Mouse (Mus musculus) kidney, postnatal 25 days (tissue): ENCODE data around the gene Abi2.
"Not testable (repeated sequence)": the region's sequence is repeated elsewhere in the genome, so short reads cannot be mapped to it uniquely, and the experiment has no call there.

Source experiments
- DNase-seq, 2 experiments: peaks; one replicate each; pipeline ENCODE4 v3.0.0; 2021; ENCODE audit warnings: mixed read lengths in 2 of 2

The Abi2 gene

DNA sequence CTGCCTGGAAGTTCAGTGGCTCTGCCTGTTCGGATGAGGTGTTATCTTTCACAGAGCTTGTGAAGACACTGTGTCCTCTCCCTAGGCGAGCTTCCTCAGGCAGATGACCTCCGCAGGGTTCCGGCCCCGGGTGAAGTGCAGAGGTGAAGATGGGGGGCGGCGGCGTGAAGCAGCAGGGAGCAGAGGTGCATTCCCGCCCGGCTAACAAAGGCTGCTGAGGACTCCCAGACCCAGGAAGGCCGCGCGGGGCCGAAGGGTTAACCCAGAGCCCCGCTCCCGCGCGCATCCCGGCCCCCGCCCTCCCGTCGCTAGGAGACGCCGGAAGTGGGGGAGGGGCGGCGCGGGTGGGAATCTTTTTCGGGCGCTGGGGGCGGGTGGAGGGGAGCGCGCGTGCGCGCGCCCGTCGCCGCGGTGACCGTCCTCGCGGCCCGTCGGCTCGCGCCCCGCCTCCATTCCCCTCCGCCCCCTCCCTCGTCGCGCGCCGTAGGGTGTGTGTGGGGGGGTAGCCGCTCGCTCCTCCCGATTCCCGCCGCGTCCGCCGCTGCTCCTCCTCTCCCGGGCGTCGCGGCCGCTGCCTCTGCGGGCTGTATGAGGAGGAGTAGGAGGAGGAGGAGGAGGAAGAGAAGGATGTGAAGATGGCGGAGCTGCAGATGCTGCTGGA lies at the start of gene Abi2:
Gene Abi2, plus strand, starts transcription at position 452 of the 661 bp plus-strand sequence.
- peak; percentile 94 to 95 for DNase-seq

DNA sequence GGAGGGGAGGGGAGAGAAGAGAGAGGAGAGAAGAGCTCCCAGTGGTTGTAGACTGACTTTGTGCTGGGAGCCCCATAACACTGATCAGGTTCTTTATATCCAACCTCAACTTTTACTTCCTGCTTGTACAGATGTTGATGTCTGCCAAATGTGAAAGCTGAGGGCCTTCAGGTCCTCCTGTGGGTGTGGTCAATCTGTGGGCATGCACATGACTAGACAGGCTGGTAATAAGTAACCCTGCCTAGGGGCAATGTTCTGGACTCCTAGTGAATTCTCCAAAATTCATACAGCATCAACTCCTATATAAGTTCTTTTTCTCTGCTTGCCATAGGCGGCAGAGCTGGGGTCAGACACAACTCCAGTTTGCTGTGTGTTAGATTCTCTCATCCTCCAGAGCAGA lies 47.8 kb upstream of the Abi2 start:
- peak in 1 of 2 experiments; percentile 9 for DNase-seq

DNA sequence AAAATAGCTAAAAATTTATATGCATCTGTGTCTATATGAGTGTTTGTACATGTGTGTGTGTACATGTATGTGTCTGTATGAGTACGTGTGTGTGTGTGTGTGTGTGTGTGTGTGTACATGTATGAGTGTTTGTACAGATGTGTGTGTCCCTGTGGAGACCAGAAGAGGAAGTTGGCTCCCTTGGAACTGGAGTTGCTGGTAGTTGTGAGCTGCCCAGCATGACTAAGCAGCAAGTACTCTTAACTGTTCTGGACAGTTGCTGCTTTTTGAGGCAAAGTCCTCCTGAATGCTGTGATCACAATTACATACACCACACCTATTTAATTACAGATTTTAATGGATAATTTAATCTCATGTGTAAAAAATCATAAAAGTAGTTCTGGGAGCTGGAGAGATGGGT lies 32.9 kb upstream of the Abi2 start:
- DNase-seq = no peak

DNA sequence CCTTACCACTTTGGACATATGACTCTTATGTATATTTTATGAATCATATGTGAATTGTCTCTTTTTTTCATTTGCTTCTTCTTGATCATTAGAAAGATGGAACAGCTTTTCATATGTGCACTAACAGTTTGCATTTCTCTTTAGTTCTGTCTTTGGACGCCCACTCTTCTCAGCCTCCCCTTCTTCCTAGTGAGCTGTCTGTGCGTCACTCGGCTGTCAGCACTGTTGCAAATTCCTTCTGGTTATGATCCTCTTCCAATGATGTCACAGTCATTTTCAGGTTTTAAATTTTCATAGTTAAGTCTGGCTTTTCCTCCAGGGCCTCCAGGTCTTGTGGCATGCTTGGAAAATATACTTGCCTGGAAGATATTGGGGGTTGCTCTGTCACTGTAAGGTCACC lies 27.5 kb upstream of the Abi2 start:
- no peak for DNase-seq

DNA sequence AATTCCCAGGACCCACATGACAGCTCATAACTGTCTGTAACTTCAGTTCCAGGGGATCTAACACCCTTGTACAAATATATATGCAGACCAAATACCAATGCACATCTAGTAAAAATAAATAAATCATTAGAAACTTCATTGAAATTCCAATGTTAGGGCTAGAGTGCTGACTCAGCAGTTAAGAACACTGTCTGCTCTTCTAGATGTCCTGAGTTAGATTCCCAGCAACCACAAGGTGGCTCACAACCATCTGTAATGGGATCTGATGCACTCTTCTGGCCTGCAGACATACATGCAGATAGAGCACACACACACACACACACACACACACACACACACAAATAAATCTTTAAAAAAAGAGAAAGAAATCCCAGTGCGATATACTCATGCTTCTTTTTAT lies 4.6 kb upstream of the Abi2 start:
- peak; percentile 41 to 45 for DNase-seq

DNA sequence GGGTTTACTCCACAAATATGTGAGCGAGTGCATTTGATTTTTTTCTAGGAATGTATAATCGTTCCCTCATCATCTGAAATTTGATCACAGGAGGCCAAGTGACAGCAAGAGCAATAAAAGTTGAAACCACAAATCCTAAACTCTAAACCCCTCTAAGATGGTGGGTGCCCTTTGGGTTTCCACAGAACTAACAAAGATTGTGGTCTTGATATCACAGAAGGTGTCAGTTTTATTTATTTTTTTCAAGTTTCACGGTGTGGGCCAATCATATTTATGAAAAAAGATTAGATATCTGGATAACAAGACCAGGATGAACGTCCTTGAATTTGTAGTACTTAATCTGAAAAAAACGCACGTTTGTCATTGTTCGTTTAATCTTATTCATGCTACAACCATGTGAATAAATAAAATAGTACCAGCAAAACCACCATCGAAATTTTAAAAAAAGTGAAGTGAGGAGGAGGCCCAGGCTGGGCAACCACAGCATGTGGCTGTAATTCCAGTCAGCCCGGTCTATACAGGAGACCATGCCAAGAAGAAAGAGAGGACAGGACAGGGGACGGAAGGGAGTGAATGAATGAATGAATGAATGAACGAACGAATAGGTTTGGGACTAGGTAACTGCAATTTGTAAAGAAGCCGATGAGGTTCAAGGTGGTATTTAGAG lies 785 bp upstream of the Abi2 start:
- DNase-seq = no peak

DNA sequence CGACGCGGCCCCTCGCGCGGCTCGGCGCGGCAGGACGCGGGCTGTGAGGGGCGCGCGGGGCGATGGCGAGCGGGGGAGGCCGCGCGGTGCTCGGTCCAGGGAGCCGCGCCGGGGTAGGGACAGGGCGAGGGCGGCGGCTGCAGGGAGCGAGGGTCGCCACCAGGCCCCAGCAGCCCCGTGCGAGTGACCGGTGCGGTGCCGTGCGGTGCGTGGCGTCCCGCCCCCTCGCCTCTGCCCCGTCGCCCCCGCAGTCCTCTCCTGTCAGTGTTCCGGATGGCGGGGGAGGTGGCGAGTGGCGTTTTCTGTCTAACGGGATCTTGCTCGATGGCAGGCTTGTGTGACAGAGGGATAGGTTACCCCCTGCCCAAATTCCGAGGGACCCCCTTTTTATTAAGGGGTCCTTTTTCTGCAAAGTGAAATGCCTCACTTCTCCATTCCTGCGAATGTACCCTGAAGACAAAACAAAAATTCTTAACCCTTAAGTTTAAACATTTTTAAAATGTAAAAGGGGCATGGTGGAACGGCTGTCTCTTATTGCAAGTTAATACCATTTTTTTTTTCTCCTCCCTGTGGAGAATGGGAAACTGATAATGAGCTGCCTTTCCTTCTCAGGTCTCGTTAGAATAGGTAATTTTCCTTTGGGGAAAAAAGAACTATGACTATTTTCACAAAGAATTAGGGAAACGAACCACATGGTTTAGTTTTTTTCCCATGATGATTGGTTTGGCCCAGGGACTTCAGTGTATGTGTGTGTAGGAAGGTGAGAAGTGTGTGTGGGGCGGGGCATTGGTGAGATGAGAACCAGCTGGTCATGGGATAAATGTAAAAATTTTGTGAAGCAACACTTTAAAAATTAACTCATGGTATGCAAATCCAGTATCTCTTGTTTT lies 754 bp downstream of the Abi2 start:
- DNase-seq = peak; percentile 35 to 62

DNA sequence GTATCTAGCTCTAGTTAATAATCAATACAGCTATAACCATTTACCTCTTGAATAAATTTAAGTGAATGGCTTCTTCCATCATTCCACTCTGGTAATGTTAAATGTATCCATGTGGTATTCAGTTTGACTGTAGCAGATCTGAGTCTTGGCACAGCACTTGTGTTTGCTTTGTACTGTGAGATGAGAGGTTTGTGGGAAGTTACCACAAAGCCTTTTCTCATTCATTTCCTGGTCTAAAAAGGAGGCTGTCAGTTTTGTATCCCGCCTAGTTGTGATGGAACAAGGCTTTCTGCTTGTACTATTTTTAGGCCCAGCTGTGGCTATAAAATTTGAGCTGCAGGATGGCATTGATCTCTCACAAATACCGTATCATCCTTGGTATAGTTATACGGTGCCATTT lies 7.3 kb downstream of the Abi2 start:
- no peak for DNase-seq

DNA sequence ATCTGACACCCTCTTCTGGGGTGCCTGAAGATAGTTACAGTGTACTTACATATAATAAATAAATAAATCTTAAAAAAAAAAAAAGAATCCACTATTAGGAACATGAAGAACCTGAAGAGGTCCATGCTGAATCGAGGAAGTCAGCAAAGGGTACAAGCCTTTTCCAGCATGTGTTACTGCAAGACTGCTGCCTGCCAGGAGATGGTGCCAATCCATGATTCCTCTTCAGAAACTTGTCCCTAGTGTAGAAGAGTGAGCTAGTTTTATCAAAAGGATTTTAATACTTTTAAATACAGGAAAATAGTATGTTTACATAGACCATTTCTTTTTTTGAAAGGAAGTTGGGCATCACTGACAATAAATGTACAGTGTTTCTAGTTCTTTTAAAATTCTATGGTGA lies 14.5 kb downstream of the Abi2 start:
- no peak for DNase-seq

DNA sequence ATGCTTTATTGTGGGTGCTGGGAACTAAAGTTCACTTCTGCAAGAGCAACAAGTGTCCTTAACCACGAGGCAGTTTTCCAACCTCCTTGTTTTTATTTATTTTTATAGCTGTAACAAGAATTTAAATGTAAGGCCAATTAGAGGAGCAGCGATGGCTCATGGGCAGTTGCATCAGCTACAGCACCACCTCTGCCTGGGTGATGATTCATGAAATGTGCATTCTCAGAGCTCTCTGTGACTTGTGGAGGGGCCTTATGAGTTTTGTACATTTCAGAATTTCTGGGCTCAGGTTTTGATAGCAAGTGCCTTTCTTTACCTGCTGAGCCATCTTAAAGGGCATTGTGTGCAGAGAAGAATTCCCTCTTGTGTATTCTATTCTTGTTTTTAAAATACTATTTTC lies 18.9 kb downstream of the Abi2 start:
- no peak for DNase-seq

DNA sequence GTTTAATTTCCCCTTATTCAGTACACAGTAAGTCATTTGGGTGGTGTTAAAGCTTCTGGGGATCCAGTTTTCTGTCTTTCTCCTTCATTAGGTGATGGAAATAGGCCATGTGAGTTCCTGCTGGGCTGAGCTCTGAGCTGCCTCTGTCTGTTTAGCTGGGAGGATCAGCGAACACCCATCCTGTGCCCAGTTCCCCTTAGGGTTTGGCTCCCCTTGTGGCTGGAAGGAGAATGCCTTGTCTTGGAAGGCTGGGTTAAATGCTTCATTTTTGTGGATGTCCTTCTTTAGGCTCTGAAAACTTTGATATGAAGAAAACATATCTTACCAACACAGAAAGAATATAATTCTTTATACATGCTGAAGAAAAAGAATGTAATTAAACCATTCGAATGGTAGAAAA lies 19.5 kb downstream of the Abi2 start:
- peak; percentile 28 to 44 for DNase-seq

DNA sequence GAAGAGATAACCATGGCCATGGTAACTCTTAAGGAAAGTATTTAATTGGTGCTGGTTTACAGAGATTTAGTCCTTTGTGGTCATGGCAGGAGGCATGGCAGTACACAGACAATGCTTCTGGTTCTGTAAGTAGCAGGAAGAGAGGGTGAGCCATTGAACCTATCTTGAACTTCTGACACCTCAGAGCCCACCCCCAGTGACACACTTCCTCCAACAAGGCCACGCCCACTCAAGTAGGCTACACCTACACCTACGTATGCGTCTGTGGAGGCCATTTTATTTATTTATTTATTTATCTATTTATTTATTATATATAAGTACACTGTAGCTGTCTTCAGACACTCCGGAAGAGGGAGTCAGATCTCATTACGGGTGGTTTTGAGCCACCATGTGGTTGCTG lies 22.1 kb downstream of the Abi2 start:
- DNase-seq = no peak

DNA sequence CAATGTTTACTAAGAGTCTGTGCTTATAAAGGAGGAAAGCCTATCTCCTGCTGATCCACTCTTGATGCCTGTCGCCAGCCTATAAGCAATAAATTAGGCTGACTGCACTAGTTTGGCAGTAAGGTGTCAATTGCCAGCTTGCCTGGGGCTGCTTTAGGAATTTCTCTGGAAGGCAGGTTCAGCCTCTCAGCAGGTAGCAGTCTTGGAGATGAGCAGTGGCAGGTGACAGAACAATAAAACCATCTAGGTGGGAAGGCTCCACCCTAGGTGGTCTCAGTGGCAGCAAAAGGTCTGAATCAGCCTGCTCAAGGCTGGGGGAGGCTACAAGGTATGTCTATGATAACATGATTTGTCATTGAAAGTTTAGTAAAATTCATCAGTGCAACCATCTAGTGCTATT lies 23.1 kb downstream of the Abi2 start:
- DNase-seq = no peak

DNA sequence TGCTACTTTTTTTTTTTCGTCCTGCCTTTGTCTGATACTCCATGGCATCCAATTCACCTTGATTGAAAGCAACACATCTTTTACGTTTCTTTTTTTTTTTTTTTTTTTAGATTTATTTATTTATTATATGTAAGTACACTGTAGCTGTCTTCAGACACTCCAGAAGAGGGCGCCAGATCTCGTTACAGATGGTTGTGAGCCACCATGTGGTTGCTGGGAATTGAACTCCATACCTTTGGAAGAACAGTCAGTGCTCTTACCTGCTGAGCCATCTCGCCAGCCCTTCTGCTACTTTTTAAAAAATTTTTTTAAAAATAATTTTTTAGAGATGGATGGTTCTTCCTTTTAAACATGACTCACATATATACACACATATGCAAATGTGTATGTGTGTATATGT lies 32.0 kb downstream of the Abi2 start:
- DNase-seq = not testable (repeated sequence)

DNA sequence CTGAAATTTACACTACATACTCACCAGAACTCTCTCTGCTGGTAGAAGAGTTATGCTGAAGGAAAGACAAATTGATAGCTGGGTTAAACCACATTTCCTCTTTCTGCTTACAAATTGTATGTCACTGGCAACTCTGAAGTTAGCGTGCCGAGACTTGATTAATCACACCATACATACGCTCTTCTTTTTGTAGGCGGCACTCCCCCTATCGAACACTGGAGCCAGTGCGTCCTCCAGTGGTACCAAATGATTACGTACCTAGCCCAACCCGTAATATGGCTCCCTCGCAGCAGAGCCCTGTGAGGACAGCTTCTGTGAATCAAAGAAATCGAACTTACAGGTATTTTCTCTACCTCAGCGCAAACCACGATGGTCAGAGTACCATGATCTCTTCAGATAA lies 37.6 kb downstream of the Abi2 start:
- DNase-seq = no peak

DNA sequence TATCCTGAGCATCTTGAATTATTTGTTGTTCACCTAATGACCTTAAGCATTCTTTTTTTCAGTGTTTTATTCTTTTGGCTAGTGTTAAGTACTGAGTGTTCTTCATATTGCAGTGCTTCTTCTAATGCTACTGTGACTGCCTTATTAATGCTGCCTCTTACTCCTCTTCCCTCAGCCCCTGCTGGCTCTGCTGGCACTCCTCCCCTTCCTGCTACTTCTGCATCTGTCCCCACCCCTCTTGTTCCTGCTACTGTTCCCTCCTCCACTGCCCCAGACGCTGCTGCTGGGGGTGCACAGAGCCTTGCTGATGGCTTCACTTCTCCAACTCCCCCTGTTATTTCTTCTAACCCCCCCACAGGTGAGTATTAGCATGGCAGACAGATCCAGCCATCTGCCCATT lies 40.5 kb downstream of the Abi2 start:
- no peak for DNase-seq

DNA sequence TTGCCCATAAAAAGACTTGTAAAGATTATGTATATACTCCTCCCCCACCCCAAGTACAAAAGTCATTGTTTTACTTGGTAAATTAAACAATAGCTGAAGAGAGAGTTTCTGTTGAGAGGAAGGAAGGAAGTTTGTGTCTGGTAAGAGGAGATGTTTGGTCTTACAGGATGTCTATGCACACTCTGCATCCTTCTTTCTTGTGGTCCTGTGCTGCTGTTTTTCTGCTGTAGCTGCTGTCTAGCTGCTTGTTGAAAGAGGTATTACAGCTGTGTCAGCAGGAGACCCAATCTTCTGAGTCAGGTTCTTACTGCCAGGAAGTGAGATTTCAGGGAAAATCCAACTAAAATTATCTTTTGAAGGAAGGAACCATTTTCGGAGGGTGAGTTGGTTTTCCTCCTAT lies 51.2 kb downstream of the Abi2 start:
- no peak for DNase-seq

DNA sequence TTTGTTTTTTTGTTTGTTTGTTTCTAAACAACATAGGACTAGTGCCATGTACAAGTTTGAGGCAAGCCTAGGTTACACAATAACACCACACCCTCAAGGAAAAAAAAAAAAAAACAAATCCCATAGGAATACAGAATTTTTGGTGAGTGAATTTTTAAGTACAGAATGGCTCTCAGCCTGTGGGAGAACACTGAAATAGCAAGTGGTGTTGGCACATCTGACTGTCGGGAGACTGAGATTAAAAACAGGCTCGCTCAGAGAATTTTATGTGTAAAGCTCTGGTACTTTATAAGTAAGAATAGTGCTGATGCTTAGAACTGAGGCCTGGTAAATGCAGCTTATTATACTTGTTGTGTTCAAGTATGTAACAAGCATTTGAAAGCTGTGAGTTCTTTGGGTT lies 60.1 kb downstream of the Abi2 start:
- no peak for DNase-seq

DNA sequence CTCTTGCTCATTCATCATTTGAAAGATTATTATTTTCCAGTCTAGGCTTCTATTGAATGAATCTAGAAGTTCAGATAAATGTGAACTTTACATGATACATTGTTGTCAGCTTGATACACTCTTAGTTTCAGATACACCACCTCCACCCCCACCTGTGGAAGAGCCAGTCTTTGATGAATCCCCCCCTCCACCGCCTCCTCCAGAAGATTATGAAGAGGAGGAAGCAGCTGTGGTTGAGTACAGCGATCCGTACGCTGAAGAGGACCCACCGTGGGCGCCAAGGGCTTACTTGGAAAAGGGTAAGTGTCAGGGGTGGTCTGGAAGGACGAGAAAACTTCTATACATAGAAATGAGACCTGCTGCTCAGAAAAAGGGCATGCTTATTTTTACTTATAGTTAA lies 61.1 kb downstream of the Abi2 start:
- DNase-seq = no peak

DNA sequence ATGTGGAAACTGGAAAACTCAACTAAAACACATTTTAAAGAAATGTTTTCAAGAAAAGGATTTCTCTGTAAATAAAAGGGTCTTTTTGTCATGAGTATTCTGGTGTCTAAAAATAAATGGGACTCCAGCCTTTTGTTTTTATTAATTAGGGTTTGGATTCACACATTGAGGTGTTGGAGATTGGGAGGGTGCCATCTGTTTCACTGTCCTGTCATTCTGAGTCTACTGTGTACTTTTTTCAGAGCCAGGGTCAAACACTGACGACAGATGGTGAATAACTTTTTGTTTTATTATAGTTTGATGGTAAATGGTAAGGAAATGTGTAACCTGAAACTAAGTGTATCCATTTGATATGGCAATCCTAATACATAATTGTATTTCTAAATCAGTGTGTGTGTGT lies 72.1 kb downstream of the Abi2 start:
- DNase-seq = no peak

DNA sequence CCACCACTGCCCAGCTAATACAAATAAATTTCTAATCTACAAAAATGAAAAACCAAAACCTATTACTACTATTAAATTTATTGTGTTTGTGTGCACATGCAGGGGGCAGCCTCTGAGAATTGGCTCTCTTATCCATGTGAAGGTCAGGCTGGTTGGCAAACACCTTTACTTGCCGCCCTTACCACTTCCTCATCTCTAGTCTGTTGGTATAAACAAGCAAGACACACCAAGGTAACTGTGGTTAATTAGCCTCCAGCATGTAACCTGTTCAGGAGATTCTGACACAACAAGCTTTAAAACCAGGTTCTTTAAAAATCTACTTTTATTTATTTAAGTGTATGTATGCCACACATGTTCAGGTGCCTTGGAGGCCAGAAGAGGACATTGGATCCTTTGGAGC lies 73.5 kb downstream of the Abi2 start:
- no peak for DNase-seq

DNA sequence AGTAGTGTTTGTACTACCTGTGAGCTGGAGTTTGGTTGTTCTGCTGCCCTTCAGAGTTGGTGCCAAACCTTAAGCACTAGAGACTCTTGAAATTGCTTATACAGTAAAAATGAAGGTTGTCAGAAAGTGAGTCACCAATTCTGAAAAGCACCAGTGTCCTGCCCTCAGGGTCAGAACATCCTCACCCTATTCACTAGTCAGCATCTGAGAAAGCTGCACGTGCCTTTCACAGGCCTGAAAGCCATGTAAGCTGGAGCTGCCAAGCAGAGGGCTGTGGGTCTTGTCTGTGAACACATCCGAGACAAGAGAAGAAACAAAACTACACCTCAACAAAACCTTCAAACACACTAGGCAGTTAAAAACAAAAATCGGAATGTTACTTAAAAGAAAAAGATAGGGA lies 76.2 kb downstream of the Abi2 start:
- peak in 1 of 2 experiments; percentile 34 for DNase-seq

DNA sequence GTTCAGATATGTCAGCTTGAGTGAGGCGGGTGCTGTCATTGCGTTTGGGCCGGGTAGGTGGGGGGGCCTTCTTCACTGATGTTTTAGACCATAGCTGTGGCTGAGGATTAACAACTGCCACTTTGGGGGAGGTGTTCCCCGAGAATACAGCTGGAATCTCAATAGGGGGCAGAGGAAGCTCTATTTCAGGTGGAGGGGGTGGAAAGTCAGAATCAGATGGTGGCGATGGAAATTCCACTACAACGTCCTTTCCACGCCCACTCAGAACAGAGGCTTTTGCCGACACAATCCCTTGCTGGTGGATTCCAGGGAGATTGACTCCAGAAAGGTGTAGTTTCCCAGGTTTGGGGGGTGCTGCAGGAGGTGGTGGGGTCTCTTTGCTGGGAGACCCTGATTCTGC lies 79.2 kb downstream of the Abi2 start:
- peak in 1 of 2 experiments; percentile 30 for DNase-seq

DNA sequence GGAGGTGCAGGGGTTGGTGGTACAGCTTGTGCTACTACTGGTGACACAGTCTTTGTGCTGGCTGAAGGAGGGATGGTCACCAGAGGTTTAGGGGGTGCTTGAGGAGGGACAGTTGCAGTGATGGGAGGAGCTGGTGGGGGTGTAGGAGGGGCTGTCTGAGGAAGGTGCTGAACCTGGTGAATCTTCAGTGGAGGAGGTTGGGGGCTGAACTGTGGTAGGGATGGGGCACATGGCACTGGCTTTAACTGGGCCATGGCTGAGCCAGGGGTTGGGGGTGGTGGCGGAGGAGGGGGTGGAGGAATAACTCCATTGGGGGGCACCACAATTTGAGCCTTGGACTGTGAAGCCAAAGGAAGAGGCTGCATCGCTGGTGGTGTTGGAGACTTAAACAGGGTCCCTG lies 80.2 kb downstream of the Abi2 start:
- no peak for DNase-seq
